Comparison of ENCODE assay signal across 8 mouse cellular contexts in genomic region chr5:93045371-93045714, GRCm38 (mm10). TPM values are rescaled to one million over a fixed set of nuclear protein-coding genes. Genes with fewer than 3 reads are reported as not detected.
DNase-seq lines count a peak whose midpoint lies in the region; ATAC-seq and TF ChIP-seq lines count a peak whose summit lies in the region.

No protein-coding gene starts in this region.

- 2% methylated on average over 19 of the region's 19 CpGs for WGBS in kidney, postnatal 0 days
- 0% methylated on average over 16 of the region's 19 CpGs for WGBS in embryonic facial prominence, embryonic 14.5 days
- 2% methylated on average over 18 of the region's 19 CpGs for WGBS in intestine, embryonic 15.5 days

- peak overlapping the region; percentile 79 for H3K4me2 ChIP-seq in kidney, postnatal 0 days (ENCODE audit: low read length)
- H3K4me2 ChIP-seq in embryonic facial prominence, embryonic 14.5 days (ENCODE audit: low read depth, low read length): peak overlapping the region; percentile 96
- H3K4me2 ChIP-seq in intestine, embryonic 15.5 days (replicated peaks): peak overlapping the region; percentile 94
- peak overlapping the region; percentile 34 for H3K4me2 ChIP-seq in myocyte (ENCODE audit: low read depth)

- no peak overlapping the region for H3ac ChIP-seq in myocyte (ENCODE audit: control insufficient read depth, insufficient read length)

- no peak for TF ChIP-seq CTCF in kidney, postnatal 0 days (IDR thresholded peaks at IDR 0.05; ENCODE audit: low read depth)

- H3K79me2 ChIP-seq in myocyte (ENCODE audit: control insufficient read depth, insufficient read depth): no peaks in the 10 kb centered on the region

- no peak for DNase-seq in kidney, postnatal 0 days (ENCODE audit: low spot score)
- DNase-seq in kidney, postnatal 14 days: no peak
- no peak for DNase-seq in embryonic facial prominence, embryonic 14.5 days (ENCODE audit: low spot score)
- DNase-seq in cerebellum, adult 9-10 months: no peak
- no peak for DNase-seq in left cerebral cortex, postnatal 4 days

- peak overlapping the region; percentile 56; the same call in 1 of the 2 replicates for H3K9ac ChIP-seq in kidney, postnatal 0 days (ENCODE audit: low read depth, low read length)
- H3K9ac ChIP-seq in embryonic facial prominence, embryonic 14.5 days (ENCODE audit: low read depth, low read length): peak overlapping the region; percentile 52
- peak overlapping the region; percentile 59 for H3K9ac ChIP-seq in intestine, embryonic 15.5 days

- peaks cover 17% of the 10 kb centered on the region for H3K4me1 ChIP-seq in kidney, postnatal 0 days (replicated peaks; ENCODE audit: insufficient read depth, low read length)
- peaks cover 7% of the 10 kb centered on the region; the same call in 1 of the 2 replicates for H3K4me1 ChIP-seq in embryonic facial prominence, embryonic 14.5 days (ENCODE audit: control insufficient read depth, insufficient read depth, low read length)
- peaks cover 20% of the 10 kb centered on the region for H3K4me1 ChIP-seq in intestine, embryonic 15.5 days (replicated peaks)

- H3K4me3 ChIP-seq in kidney, postnatal 0 days (replicated peaks; ENCODE audit: low read depth, low read length): peak overlapping the region; percentile 43
- peak overlapping the region; percentile 53 for H3K4me3 ChIP-seq in embryonic facial prominence, embryonic 14.5 days (ENCODE audit: low read depth, low read length)
- H3K4me3 ChIP-seq in intestine, embryonic 15.5 days (replicated peaks): peak overlapping the region; percentile 57
- H3K4me3 ChIP-seq in myocyte: no peak overlapping the region

- no peak overlapping the region for H3K27ac ChIP-seq in kidney, postnatal 0 days
- no peak overlapping the region for H3K27ac ChIP-seq in embryonic facial prominence, embryonic 14.5 days (replicated peaks; ENCODE audit: low read depth, low read length)
- H3K27ac ChIP-seq in intestine, embryonic 15.5 days: peak overlapping the region; percentile 58

- H3K27me3 ChIP-seq in kidney, postnatal 0 days (ENCODE audit: insufficient read depth, low read length): no peaks in the 10 kb centered on the region
- H3K27me3 ChIP-seq in embryonic facial prominence, embryonic 14.5 days (replicated peaks; ENCODE audit: control insufficient read depth, insufficient read depth, low read length): peaks cover 57% of the 10 kb centered on the region
- peaks cover 31% of the 10 kb centered on the region for H3K27me3 ChIP-seq in intestine, embryonic 15.5 days (replicated peaks)
- peaks cover 28% of the 10 kb centered on the region for H3K27me3 ChIP-seq in myocyte (ENCODE audit: control insufficient read depth, insufficient read depth, insufficient read length)

- intact Hi-C loops in left cerebral cortex, postnatal 4 days (cut with DNase I): no loop called here

- no peak for TF ChIP-seq POLR2A in myocyte (IDR thresholded peaks at IDR 0.05; ENCODE audit: insufficient read length, low read depth)

- no peaks in the 10 kb centered on the region for H3K36me3 ChIP-seq in kidney, postnatal 0 days (ENCODE audit: insufficient read depth, low read length)
- H3K36me3 ChIP-seq in embryonic facial prominence, embryonic 14.5 days (ENCODE audit: control insufficient read depth, insufficient read depth, low read length): no peaks in the 10 kb centered on the region
- no peaks in the 10 kb centered on the region for H3K36me3 ChIP-seq in intestine, embryonic 15.5 days
- no peaks in the 10 kb centered on the region for H3K36me3 ChIP-seq in myocyte (ENCODE audit: control insufficient read depth, insufficient read depth)

- no peaks in the 10 kb centered on the region for H3K9me3 ChIP-seq in kidney, postnatal 0 days (replicated peaks; ENCODE audit: low read length)
- H3K9me3 ChIP-seq in embryonic facial prominence, embryonic 14.5 days (ENCODE audit: control insufficient read depth, low read length): no peaks in the 10 kb centered on the region
- H3K9me3 ChIP-seq in intestine, embryonic 15.5 days: no peaks in the 10 kb centered on the region

- no peak; the same call in 1 of the 2 replicates for ATAC-seq in kidney, postnatal 0 days (replicated peaks; ENCODE audit: low FRiP score, low read depth)
- 0 out of 2 replicates have a peak, but pooled peaks have one; percentile 17 for ATAC-seq in embryonic facial prominence, embryonic 14.5 days (ENCODE audit: low read depth)
- peak; percentile 70 for ATAC-seq in intestine, embryonic 15.5 days
- ATAC-seq in CD4-positive, CD25-positive, alpha-beta regulatory T cell, adult 4 months: no peak

TF ChIP-seq in myocyte, 11 proteins besides CTCF, POLR2A, EP300 and RAD21:
- TF ChIP-seq MYOG (IDR thresholded peaks at IDR 0.05; ENCODE audit: control insufficient read depth in 1 of 3, insufficient read depth in 1 of 3, insufficient read length in 2 of 3, low read depth in 2 of 3) (no peak), USF1 (IDR thresholded peaks at IDR 0.05; ENCODE audit: low read depth) (no peak), REST (IDR thresholded peaks at IDR 0.05; ENCODE audit: insufficient read depth, insufficient read length) (no peak), TCF3 (IDR thresholded peaks at IDR 0.05; ENCODE audit: insufficient read length, low read depth) (no peak), MYOD1 (IDR thresholded peaks at IDR 0.05; ENCODE audit: control insufficient read depth in 1 of 3, insufficient read length in 2 of 3, low read depth in 2 of 3) (no peak)
TF ChIP-seq in myocyte: peak in this region for 0.

RNA-seq across cellular contexts. Expression of gene Sowahb, which starts 0.5 kb away (rescaled TPM):
- polyA plus RNA-seq in kidney, postnatal 0 days (2015; fragmentation: Nextera tagmentation; extraction: Ambion mirVana): 1.8 and 2.2 TPM in 2 replicates
- 0.50 and 0.76 TPM in 2 replicates for polyA plus RNA-seq in embryonic facial prominence, embryonic 14.5 days (2014; fragmentation: Nextera tagmentation; extraction: Ambion mirVana)
- polyA plus RNA-seq in intestine, embryonic 15.5 days (2015; fragmentation: Nextera tagmentation; extraction: Ambion mirVana): 5.8 and 6.1 TPM in 2 replicates
- not detected for polyA plus RNA-seq in myocyte (2012; fragmentation: generic; extraction: Trizol)
- not detected for polyA plus RNA-seq in CD4-positive, CD25-positive, alpha-beta regulatory T cell, adult 4 months (2017; shearing (Covaris generic))
- under 1 TPM; 0.64 to 0.74 TPM for total RNA-seq in left cerebral cortex, postnatal 4 days (2021)

RNA-seq across cellular contexts. Expression of gene Sept11, which starts 47.9 kb away (rescaled TPM):
- 140 and 154 TPM in 2 replicates for polyA plus RNA-seq in kidney, postnatal 0 days (2015; fragmentation: Nextera tagmentation; extraction: Ambion mirVana)
- polyA plus RNA-seq in embryonic facial prominence, embryonic 14.5 days (2014; fragmentation: Nextera tagmentation; extraction: Ambion mirVana): 187 and 197 TPM in 2 replicates
- 138 and 157 TPM in 2 replicates for polyA plus RNA-seq in intestine, embryonic 15.5 days (2015; fragmentation: Nextera tagmentation; extraction: Ambion mirVana)
- polyA plus RNA-seq in myocyte (2012; fragmentation: generic; extraction: Trizol): 114 TPM
- 10 to 100 TPM; 31.6 to 40.2 TPM for polyA plus RNA-seq in CD4-positive, CD25-positive, alpha-beta regulatory T cell, adult 4 months (2017; shearing (Covaris generic))
- 100 to 1,000 TPM; 204 to 212 TPM for total RNA-seq in left cerebral cortex, postnatal 4 days (2021)

Comparison
In these comparisons a context has a peak if more than half of its experiments do, and no peak if none do; other contexts are left out.
1. ATAC-seq: peak in embryonic facial prominence, embryonic 14.5 days (single experiment) and intestine, embryonic 15.5 days (single experiment); none in kidney, postnatal 0 days (single experiment) and CD4-positive, CD25-positive, alpha-beta regulatory T cell, adult 4 months (single experiment).
2. H3K4me2 ChIP-seq: peak in every context shown above with its lines; median percentile 96 in embryonic facial prominence, embryonic 14.5 days; 94 in intestine, embryonic 15.5 days; 79 in kidney, postnatal 0 days; 34 in myocyte.
3. Peak in every context shown above with its lines, with median percentiles within 50 percentile points of each other: H3K9ac ChIP-seq.